Mouse (Mus musculus): Measurements from ENCODE around the gene Kcnt1.

Gene Kcnt1

DNA sequence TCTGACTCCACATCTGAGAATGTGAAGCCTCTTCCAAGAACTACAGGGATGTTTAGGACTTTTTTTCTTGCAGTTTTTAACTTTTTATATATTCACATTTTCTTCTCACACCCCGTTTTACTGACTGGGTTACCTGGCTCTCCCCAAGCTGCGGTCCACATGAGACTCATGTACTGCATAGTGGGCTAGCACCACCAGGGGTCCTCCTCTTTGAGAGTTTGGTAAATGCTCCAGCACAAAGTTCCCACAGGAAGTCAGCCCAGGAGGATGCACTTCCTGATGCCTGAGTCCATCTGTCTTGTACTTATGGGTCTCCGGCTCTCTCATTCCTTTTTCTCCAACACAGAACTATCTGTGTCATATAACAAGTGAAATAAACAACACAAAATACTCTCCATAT, 84.4 kb downstream of the Kcnt1 start:
- H3K9me3 ChIP-seq (ENCODE audit: low read length) = no peaks in the 10 kb centered on the region
- no peaks in the 10 kb centered on the region for H3K27me3 ChIP-seq (ENCODE audit: insufficient read depth, low read length)
- H3K36me3 ChIP-seq (ENCODE audit: insufficient read depth, low read length) = peaks cover 86% of the 10 kb centered on the region
- no peak overlapping the region for H3K4me3 ChIP-seq (replicated peaks; ENCODE audit: low read length)
- H3K4me1 ChIP-seq (replicated peaks; ENCODE audit: low read depth, low read length) = no peaks in the 10 kb centered on the region
- TF ChIP-seq NANOG (IDR thresholded peaks at IDR 0.05; ENCODE audit: borderline replicate concordance, low read length) (no peak), POU5F1 (IDR thresholded peaks at IDR 0.05; ENCODE audit: borderline replicate concordance, low read length) (no peak), CTCF (conservative IDR thresholded peaks at IDR 0.05; ENCODE audit: low read length) (no peak)

GRCm38 (mm10) chr2:25949291-25949690, 85.8 kb downstream of the Kcnt1 start:
- no peaks in the 10 kb centered on the region for H3K4me1 ChIP-seq (replicated peaks; ENCODE audit: low read depth, low read length)
- H3K36me3 ChIP-seq (ENCODE audit: insufficient read depth, low read length) = peaks cover 86% of the 10 kb centered on the region
- H3K4me3 ChIP-seq (replicated peaks; ENCODE audit: low read length) = no peak overlapping the region
- H3K27me3 ChIP-seq (ENCODE audit: insufficient read depth, low read length) = no peaks in the 10 kb centered on the region
- no peak for TF ChIP-seq NANOG (IDR thresholded peaks at IDR 0.05; ENCODE audit: borderline replicate concordance, low read length)
- no peaks in the 10 kb centered on the region for H3K9me3 ChIP-seq (ENCODE audit: low read length)
